Mouse (Mus musculus) cerebellum, adult 9-10 months (tissue): ENCODE measurements at regions not wholly inside any gene's neighbourhood (a gene's known extent, or its start where the extent isn't known, plus 50 kb on each side); places are given as distances from the start of the nearest gene placed in this dataset.

ENCODE experiments used
- DNase-seq: peaks from one replicate; pipeline ENCODE4 v3.0.0; 2022

DNA sequence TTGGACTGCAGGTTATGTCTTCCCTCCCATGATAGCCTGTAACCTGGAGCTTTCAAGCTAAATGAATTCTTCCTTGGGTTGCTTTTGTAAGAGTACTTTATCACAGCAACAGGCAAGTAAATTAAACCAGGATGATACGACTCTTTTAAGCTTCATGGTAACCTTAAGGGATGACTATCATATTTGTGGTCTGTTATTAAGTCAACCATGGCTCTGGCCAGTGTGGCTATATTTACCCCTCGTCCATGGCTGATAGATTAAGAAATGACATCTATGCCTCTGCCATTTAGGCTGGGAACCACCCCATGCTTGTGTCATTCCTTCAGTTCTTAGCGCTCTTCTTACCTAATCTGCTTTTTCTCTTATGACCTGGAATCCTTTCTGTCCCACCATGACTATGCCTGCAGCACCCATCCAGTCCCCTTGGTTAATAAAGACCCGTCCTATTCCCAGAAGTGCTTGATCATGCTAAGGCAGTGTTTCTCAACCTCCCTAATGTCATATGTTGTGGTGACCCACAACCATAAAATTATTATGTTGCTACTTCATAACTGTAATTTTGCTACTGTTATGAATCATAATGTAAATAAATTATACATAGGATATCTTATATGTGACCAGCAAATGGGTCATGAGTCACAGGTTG, 214.5 kb upstream of the Nbea start:
- DNase-seq = no peak

DNA sequence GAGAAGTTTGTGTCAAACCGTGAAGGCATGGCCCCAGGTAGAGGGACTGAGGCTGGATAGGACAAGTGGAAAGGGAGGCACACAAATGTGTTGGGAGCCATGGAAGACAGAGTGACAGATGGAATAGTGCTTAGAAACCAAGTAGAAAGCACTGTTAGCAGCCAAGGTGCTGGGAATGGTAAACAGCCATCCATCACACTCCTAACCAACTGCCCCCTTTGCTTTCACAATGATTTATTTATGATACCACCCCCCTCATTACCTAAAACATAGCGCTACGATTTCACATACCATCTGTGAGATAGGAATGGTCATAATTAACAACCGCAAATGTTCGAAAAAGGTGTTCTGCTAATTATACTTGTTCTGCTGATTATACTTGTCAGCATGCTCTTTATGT, 209.6 kb upstream of the Nbea start:
- no peak for DNase-seq

DNA sequence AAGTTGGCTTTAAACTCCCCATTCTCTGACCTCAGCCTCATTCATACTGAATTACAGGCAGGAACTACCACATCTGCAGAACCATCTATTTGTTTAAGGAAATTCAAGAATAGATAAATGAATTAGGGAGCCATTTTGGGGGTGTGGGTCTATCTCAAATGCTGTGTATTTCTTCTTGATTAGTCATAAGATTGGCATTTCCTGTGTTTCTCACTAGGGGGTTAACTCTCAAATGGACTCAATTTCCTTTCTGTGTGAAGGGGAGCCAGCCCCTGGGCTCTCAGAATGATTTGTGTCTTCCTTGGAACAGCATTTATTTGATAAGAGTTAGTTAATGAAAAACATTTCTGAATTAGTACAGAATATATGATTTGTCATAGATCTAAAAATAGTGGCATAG, 196.8 kb upstream of the Nbea start:
- no peak for DNase-seq

DNA sequence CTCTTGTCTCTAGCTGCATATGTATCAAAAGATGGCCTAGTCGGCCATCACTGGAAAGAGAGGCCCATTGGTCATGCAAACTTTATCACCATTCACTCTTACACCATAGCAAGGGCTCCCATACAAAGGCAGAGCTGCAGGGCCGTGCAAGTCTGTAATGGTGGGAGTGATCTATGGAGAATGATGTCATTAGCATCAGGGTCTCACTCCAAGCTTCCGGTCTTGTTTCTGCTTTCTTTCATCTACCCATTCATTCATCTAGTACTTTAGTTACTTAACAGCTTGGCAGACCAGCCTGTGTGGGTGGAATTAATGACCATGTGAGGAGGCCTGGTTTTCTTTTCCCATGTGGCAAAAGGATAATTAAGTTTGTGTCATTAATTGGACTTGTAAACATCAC, 196.0 kb upstream of the Nbea start:
- DNase-seq = no peak

DNA sequence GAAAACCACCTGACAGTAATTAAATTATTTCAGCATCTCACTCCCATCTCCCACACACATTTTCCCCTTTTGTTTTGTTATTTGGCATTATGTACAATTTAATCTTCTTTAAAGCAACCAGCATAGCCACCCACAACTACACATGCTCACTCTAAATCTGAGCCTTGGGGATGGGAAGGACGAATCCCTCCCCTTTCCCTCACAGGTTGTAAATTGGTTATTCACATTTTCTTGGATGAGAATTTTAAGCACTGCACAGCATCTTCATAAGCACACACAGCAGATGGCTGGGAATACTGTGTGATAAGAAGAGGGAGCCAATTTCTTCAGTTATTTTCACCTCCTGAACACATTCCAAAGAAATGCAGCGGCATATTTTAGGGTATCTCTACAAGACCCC, 179.0 kb upstream of the Nbea start:
- DNase-seq = no peak

DNA sequence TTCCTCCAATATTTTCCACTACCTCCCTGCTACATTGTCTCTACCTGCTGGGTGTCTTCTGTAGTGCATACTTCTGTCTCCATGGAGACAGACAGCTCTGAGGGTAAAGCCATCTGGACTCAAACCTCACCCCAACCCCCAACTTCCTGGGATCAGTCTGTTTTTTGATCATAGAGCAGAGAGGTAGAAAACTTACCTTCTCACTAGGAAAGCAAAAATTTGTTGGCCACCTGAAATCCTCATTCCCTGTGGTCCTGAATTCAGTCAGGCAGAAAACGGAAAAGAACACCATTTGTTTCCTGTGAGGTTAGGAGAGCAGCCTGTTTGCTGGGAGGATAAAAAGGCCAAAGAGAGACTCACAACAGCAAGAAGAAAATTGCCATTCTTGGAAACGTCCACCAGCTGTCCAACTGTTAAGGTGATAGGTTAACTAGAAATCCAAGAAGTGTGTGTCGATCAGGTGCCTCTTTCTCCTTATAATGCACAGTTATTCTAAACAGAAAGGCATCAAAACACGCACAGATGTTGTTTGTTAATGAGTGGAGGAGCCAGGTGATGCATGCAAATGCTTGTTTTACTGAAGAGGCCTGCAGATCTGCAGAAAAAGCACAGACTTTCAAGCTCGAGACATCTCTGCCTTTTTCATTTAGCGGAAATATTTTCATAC, 173.7 kb upstream of the Nbea start:
- peak; percentile 66 for DNase-seq

DNA sequence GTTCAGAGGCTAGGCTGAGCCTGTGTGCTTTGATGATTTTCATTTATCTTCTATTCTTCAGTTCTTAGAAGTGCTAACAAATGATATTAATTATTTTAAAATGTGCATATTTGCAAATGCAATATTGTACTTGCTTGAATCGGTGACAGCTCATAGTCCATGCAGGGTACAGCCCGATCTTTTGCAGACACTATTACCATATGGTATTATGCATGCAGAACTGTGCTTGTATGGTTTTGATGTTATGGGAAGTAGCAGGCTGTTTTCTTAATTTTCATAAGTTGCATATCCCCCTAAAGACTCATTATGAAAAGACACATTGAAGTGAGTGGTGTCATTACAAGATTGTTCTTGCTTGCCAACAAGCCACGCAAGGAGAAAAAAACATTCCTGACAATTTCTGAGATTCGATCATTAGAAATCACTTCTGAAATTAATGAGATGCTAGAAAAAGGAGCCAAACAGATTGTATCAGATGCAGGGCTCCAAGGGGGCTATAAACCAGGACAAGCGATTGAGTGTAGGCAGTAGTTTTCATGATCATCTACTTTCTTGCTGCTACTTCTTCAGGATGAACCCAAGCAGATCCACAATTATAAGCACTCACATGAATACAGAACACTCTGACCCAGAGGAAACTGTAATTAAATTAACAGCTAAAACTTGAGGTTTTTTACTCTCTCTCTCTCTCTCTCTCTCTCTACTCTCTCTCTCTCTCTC, 172.8 kb upstream of the Nbea start:
- no peak for DNase-seq
